Mouse (Mus musculus) kidney, postnatal 4 days (tissue): ENCODE measurements around the gene Dhrs4.

ENCODE experiments used
- DNase-seq, 2 experiments: peaks; one replicate each; pipeline ENCODE4 v3.0.0; 2021; ENCODE audit warnings: mixed read lengths in 2 of 2

The Dhrs4 gene

GRCm38 (mm10) chr14:55478651-55479599 lies at the start of gene Dhrs4:
Gene Dhrs4 (plus strand): TSS chr14:55478758.
- DNase-seq = peak; percentile 86 to 90

- DNase-seq = no peak
These were observed 48.3 kb upstream of the Dhrs4 start for GRCm38 (mm10) chr14:55430255-55430654.

GRCm38 (mm10) chr14:55433052-55433451 lies 45.5 kb upstream of the Dhrs4 start:
- no peak for DNase-seq

- no peak for DNase-seq
These were observed 43.7 kb upstream of the Dhrs4 start for GRCm38 (mm10) chr14:55434825-55435224.

DNA sequence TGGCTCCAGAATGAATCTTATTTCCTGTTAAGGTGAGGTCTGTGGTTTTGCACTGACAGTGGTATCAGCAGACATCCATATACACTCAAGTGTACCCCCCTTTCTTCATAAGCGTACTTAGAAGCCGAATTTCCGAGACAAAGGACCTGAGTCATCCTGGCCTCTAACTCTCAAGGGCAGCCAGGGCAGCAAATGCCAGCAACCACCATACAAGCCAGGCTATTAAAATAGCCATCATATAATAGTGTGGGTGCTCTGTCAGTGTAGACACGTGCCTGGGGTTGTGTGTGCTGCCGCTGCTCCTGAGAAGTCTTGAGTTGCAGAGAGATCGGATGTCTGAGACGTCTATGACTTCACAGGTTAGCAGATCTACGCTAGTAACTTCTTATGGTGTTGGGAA lies 41.4 kb upstream of the Dhrs4 start:
- no peak for DNase-seq

GRCm38 (mm10) chr14:55438193-55438784 lies 40.3 kb upstream of the Dhrs4 start:
- DNase-seq = peak; percentile 80 to 82

DNA sequence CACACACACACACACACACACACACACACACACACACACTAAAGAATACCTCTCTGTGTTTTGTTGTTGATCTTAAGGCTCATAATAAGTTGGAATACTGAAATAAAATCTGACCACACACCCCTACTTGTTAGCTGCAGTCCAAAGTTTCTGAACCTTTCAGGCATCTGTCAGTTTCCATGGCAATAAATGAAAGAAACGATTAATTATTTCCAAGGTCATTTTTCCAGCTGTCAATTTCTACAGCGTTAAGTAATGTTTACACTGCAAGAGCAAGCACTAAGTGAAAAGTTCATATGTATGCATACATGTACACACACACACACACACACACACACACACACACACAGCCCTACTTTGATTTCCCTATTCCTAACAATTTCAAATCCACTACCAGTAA lies 20.9 kb upstream of the Dhrs4 start:
- no peak for DNase-seq

- DNase-seq = peak; percentile 79 to 83
These were observed 20.3 kb upstream of the Dhrs4 start for GRCm38 (mm10) chr14:55458273-55458672.

DNA sequence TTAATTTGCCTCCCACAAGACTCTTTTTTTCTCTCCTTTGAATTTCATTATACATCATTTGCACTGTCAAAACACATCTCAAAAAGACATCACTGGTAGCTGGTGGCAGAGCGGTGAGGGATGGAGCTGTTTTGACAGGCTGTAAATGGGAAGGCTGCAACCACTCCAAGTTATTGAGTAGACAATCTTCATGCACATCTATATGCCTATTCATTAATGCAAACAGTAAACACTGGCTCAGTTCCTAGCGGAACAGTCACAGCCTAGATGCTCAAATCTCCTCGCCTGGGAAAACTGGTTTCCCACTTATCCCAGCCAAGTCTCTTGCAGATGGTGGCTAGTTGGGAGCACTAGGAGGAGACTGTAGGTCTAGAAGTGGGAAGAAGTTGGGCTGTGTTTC lies 19.8 kb upstream of the Dhrs4 start:
- DNase-seq = no peak

- peak; percentile 23 to 45 for DNase-seq
These were observed 18.8 kb upstream of the Dhrs4 start for GRCm38 (mm10) chr14:55459796-55460195.

DNA sequence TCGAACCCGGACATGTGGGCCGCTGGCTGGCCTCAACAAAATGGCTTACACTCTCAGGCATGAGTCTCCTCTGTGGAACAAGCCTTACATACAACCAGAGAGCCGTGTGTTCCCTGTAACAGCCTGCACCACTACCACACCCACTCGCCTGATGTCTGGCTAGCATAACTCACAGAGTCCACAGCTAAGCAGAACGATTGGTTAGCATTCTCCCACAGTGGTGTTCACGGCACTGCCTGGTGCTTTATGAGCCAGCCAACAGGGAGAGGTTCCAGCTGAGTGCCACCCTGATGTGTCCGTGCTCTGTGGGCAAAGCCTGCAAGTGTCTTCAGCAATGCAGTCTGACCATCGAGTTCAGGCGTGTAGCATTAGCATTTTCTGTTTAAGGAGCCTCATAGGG lies 18.3 kb upstream of the Dhrs4 start:
- peak; percentile 37 to 61 for DNase-seq

DNA sequence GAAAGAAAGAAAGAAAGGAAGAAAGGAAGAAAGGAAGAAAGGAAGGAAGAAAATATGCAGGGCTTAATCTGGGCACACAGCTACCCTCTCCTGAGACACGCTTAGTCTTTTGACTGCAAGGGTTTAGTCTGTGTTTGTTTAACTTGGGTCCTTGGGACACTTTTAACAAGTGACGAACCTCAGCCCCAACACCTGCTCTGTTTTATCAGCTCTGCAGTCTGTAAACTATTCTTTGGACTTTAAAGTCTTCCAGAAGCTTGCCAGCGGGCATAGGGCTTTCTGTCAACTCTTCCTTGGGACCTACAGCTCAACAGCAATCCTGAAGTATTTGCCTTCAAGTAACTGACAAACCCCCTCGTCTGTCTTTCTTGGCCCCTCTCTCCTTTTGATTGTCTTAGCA lies 16.8 kb upstream of the Dhrs4 start:
- no peak for DNase-seq

DNA sequence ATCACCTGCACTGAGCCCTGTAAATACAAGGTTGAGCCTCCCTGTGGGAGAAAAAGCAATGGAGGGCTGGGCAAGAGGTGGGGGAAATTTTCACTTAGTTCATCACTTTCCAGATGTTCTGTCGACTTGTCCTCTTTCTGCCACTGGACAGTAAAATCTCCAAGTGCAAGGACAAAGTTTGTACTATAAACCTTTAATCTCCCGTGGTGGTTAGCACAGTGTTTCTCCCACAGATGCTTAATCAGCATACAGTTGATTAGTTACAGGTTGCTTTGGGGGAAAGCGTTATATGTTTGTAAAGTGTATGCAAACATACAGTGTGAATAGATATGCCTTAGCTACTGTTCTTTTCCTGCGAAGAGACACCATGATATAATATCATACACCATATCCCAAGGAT lies 12.1 kb upstream of the Dhrs4 start:
- DNase-seq = no peak

DNA sequence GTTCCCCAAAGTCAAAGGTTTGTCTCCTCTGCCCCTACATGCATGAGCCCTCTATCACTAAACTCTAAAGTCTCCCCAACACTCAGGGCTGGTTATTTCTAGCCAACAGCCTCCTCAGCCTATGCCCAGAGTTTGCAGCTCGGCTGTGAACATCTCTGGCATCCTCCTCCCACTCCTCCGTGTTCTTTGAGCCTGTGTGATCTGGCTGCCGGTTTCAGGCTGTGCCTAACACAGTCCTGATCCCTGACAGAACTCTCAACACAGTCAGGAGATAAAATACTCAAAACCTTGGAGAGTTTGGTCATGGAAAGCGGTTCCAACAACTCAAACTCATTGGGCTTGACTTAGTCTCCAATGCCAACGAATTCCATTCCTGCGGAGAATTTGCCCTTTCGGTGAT lies 11.4 kb upstream of the Dhrs4 start:
- no peak for DNase-seq

GRCm38 (mm10) chr14:55468301-55468741 lies 10.2 kb upstream of the Dhrs4 start:
- no peak for DNase-seq

DNA sequence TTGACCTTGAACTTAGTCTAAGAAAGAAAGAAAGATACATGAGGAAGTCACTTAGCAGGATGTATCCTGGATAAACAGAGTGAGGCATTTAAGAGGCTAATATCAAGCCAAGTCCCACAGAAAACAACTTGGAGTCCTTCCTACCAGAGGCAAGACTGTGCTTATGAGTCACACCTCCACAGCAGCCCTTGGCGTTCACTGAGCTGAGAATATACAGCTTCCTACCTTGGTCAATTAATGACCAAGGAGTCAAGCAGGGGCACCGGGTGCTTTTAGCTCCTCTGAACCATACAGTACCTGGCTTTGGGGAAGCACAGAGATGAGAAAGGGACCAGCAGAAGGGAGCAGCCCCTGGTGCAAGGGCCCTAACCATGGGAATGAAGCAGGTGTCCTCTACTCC lies 9.5 kb upstream of the Dhrs4 start:
- peak; percentile 39 to 67 for DNase-seq

DNA sequence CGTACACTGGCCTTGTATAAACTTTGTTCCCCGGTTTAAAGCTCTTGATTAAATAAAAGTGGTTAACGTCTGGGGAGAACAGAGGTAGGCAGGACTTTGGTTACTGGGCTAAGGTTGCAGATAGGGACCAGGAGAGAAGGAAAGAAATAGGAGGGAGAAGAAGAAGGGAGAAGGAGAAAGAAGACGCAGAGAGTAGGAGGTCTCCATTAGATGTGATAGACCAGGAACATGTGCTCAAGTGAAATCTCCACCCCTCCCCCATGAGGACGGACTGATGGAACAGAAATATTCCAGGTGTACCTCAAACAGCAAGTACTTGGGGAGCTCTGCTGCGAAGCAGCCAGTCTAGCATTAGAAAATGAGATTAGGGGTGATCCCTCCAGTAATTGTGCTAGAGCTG lies 8.7 kb upstream of the Dhrs4 start:
- DNase-seq = no peak

DNA sequence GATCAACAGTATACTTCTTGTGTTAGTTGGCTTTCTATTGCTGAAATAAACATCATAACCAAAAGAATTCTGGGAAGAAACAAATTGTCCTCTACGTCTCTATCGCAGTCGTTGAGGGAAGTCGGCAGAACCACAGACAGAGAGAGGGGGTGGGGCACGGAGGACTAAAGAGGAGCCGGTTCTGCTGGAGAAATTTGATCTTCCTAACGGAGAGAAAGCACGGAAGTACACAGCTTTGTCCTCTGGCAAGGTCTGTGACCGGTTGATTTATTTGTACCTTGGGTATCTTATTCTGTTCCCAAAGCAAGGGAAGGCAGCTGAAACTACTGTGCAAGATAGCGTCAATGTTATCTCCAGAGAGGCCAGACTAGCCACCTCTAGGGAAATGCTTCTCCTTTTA lies 7.8 kb upstream of the Dhrs4 start:
- peak in 1 of 2 experiments; percentile 42 for DNase-seq

GRCm38 (mm10) chr14:55475654-55476053 lies 2.9 kb upstream of the Dhrs4 start:
- no peak for DNase-seq

GRCm38 (mm10) chr14:55477421-55477820 lies 1.1 kb upstream of the Dhrs4 start:
- DNase-seq = no peak

GRCm38 (mm10) chr14:55477829-55478228 lies 729 bp upstream of the Dhrs4 start:
- no peak for DNase-seq

- no peak for DNase-seq
These were observed 1.1 kb downstream of the Dhrs4 start for GRCm38 (mm10) chr14:55479629-55480028.

- no peak for DNase-seq
These were observed 6.0 kb downstream of the Dhrs4 start for GRCm38 (mm10) chr14:55484430-55485085.

DNA sequence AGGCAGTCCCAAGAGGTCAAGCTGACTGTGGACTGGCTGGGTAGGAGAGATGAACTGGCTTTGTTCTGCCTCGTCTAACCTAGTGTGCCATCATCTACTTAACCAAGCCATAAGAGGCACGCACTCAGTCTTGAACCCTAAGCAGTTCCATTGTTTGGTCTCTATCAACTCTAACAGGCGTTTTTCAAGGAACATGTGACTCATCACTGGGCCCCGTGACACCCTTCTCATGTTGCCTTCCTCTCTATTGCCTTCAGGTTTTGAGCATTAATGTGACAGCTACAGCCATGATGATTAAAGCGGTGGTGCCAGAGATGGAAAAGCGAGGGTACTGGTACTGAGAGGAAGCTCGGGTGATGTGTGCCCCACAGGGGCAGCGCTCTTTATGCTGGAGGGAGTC lies 8.3 kb downstream of the Dhrs4 start:
- DNase-seq = no peak
